Mouse (Mus musculus): ENCODE measurements at regions not wholly inside any gene's neighbourhood (a gene's known extent, or its start where the extent isn't known, plus 50 kb on each side); places are given as distances from the start of the nearest gene placed in this dataset.

GRCm38 (mm10) chr4:81841642-81842494 lies 399.3 kb upstream of the Mpdz start:
- no peak for DNase-seq (ENCODE audit: low spot score)

GRCm38 (mm10) chr4:81829972-81830371 lies 387.4 kb upstream of the Mpdz start:
- DNase-seq (ENCODE audit: low spot score), result no peak

- DNase-seq (ENCODE audit: low spot score), result no peak
These were observed 384.8 kb upstream of the Mpdz start for GRCm38 (mm10) chr4:81827453-81827852.

- no peak for DNase-seq (ENCODE audit: low spot score)
These were observed 383.4 kb upstream of the Mpdz start for GRCm38 (mm10) chr4:81825966-81826365.

- no peak for DNase-seq (ENCODE audit: low spot score)
These were observed 381.0 kb upstream of the Mpdz start for GRCm38 (mm10) chr4:81823566-81823965.

- DNase-seq (ENCODE audit: low spot score), result no peak
These were observed 346.7 kb upstream of the Mpdz start for GRCm38 (mm10) chr4:81789274-81789673.

GRCm38 (mm10) chr4:81788636-81789035 lies 346.0 kb upstream of the Mpdz start:
- DNase-seq (ENCODE audit: low spot score), result no peak

GRCm38 (mm10) chr4:81781971-81782370 lies 339.4 kb upstream of the Mpdz start:
- DNase-seq (ENCODE audit: low spot score), result no peak

- no peak for DNase-seq (ENCODE audit: low spot score)
These were observed 324.1 kb upstream of the Mpdz start for GRCm38 (mm10) chr4:81766705-81767104.

- no peak for DNase-seq (ENCODE audit: low spot score)
These were observed 321.6 kb upstream of the Mpdz start for GRCm38 (mm10) chr4:81764026-81764867.

GRCm38 (mm10) chr4:81763311-81764025 lies 320.9 kb upstream of the Mpdz start:
- DNase-seq (ENCODE audit: low spot score), result no peak

- no peak for DNase-seq (ENCODE audit: low spot score)
These were observed 320.1 kb upstream of the Mpdz start for GRCm38 (mm10) chr4:81762592-81763229.

GRCm38 (mm10) chr4:81757905-81758304 lies 315.3 kb upstream of the Mpdz start:
- DNase-seq (ENCODE audit: low spot score), result no peak

GRCm38 (mm10) chr4:81744629-81745509 lies 302.3 kb upstream of the Mpdz start:
- DNase-seq (ENCODE audit: low spot score), result no peak

GRCm38 (mm10) chr4:81743978-81744628 lies 301.5 kb upstream of the Mpdz start:
- DNase-seq (ENCODE audit: low spot score), result no peak

GRCm38 (mm10) chr4:81742536-81743459 lies 300.2 kb upstream of the Mpdz start:
- no peak for DNase-seq (ENCODE audit: low spot score)

GRCm38 (mm10) chr4:81734391-81734790 lies 291.8 kb upstream of the Mpdz start:
- DNase-seq (ENCODE audit: low spot score), result no peak

GRCm38 (mm10) chr4:81730386-81730785 lies 287.8 kb upstream of the Mpdz start:
- no peak for DNase-seq (ENCODE audit: low spot score)

GRCm38 (mm10) chr4:81728961-81729360 lies 286.3 kb upstream of the Mpdz start:
- no peak for DNase-seq (ENCODE audit: low spot score)

All from c-Kit-positive CD71-positive TER-119-positive erythroid progenitor cells, embryonic 14.5 days (primary cell).